Mouse (Mus musculus): ENCODE measurements at regions not wholly inside any gene's neighbourhood (a gene's known extent, or its start where the extent isn't known, plus 50 kb on each side); places are given as distances from the start of the nearest gene placed in this dataset.

- no peak overlapping the region for H3K4me2 ChIP-seq (ENCODE audit: low read length)
- H3K36me3 ChIP-seq (ENCODE audit: control insufficient read depth, insufficient read depth, low read length): no peaks in the 10 kb centered on the region
- no peaks in the 10 kb centered on the region for H3K9me3 ChIP-seq (ENCODE audit: control insufficient read depth, low read length)
- ATAC-seq (ENCODE audit: insufficient number of reproducible peaks, insufficient read depth, low FRiP score, low read depth): no peak
- H3K4me3 ChIP-seq (ENCODE audit: control insufficient read depth in 1 of 2, insufficient read depth in 1 of 2, low read depth in 1 of 2, low read length in 2 of 2): no peak overlapping the region
- 89% methylated on average over 10 of the region's 10 CpGs for WGBS
- H3K9ac ChIP-seq (ENCODE audit: low read length): no peak overlapping the region
- no peaks in the 10 kb centered on the region for H3K27me3 ChIP-seq (ENCODE audit: control insufficient read depth, insufficient read depth, low read length)
- H3K27ac ChIP-seq (replicated peaks in 1 of 2; ENCODE audit: control insufficient read depth in 1 of 2, insufficient read depth in 1 of 2, low read depth in 2 of 2, low read length in 2 of 2): no peak overlapping the region
- H3K4me1 ChIP-seq (ENCODE audit: control insufficient read depth in 2 of 2, insufficient read depth in 2 of 2, low read length in 2 of 2): peaks cover 2 to 8% of the 10 kb centered on the region in 2 experiments; a peak in 2 of 4 replicates
Measured at GRCm38 (mm10) chr2:59422291-59423242, 61.9 kb upstream of the Dapl1 start.

- 80% methylated on average over 2 of the region's 2 CpGs for WGBS
- no peak for ATAC-seq (ENCODE audit: insufficient number of reproducible peaks, insufficient read depth, low FRiP score, low read depth)
- Histone ChIP-seq H3K4me3 (ENCODE audit: control insufficient read depth in 1 of 2, insufficient read depth in 1 of 2, low read depth in 1 of 2, low read length in 2 of 2) (no peak overlapping the region), H3K9ac (ENCODE audit: low read length) (no peak overlapping the region), H3K27ac (replicated peaks in 1 of 2; ENCODE audit: control insufficient read depth in 1 of 2, insufficient read depth in 1 of 2, low read depth in 2 of 2, low read length in 2 of 2) (no peak overlapping the region), H3K36me3 (ENCODE audit: control insufficient read depth, insufficient read depth, low read length) (no peaks in the 10 kb centered on the region), H3K9me3 (ENCODE audit: control insufficient read depth, low read length) (no peaks in the 10 kb centered on the region), H3K4me1 (ENCODE audit: control insufficient read depth in 2 of 2, insufficient read depth in 2 of 2, low read length in 2 of 2) (peaks cover 0 to 8% of the 10 kb centered on the region in 2 experiments; a peak in 2 of 4 replicates), H3K27me3 (ENCODE audit: control insufficient read depth, insufficient read depth, low read length) (no peaks in the 10 kb centered on the region), H3K4me2 (ENCODE audit: low read length) (no peak overlapping the region)
Measured at GRCm38 (mm10) chr2:59424205-59424604, 60.2 kb upstream of the Dapl1 start.

DNA sequence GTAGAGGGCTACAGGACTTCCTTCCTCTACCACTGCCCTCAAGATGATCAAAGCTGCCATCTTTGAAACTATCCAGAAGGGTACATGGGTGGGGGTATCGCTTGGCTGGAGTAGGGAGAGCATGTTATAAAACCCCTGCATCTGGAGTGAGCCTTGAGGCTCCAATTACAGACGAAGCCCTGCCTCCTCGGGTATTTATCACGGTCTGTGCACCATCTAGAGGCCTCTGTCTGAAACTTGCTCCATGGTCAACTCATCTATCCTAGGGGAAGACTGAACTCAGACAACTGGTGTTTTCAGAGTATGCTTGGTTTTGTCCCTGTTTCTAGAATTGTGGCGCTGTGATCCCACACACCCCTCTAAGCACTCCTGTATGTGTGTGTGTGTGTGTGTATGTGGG is 59.7 kb upstream of the Dapl1 start:
- ATAC-seq (ENCODE audit: insufficient number of reproducible peaks, insufficient read depth, low FRiP score, low read depth): peak; percentile 61; the same call in 1 of the 2 replicates
- Histone ChIP-seq H3K9me3 (ENCODE audit: control insufficient read depth, low read length) (no peaks in the 10 kb centered on the region), H3K4me2 (ENCODE audit: low read length) (no peak overlapping the region), H3K9ac (ENCODE audit: low read length) (no peak overlapping the region), H3K4me1 (ENCODE audit: control insufficient read depth in 2 of 2, insufficient read depth in 2 of 2, low read length in 2 of 2) (peaks cover 0 to 8% of the 10 kb centered on the region in 2 experiments; a peak in 1 of 4 replicates), H3K27ac (replicated peaks in 1 of 2; ENCODE audit: control insufficient read depth in 1 of 2, insufficient read depth in 1 of 2, low read depth in 2 of 2, low read length in 2 of 2) (no peak overlapping the region), H3K4me3 (ENCODE audit: control insufficient read depth in 1 of 2, insufficient read depth in 1 of 2, low read depth in 1 of 2, low read length in 2 of 2) (no peak overlapping the region), H3K36me3 (ENCODE audit: control insufficient read depth, insufficient read depth, low read length) (no peaks in the 10 kb centered on the region), H3K27me3 (ENCODE audit: control insufficient read depth, insufficient read depth, low read length) (no peaks in the 10 kb centered on the region)
- WGBS: 30% methylated on average over 5 of the region's 5 CpGs

- 0 out of 4 replicates have a peak, but pooled peaks cover 0 to 3% of the 10 kb centered on the region in 2 experiments for H3K4me1 ChIP-seq (ENCODE audit: control insufficient read depth in 2 of 2, insufficient read depth in 2 of 2, low read length in 2 of 2)
- no peak overlapping the region for H3K4me2 ChIP-seq (ENCODE audit: low read length)
- H3K9me3 ChIP-seq (ENCODE audit: control insufficient read depth, low read length): no peaks in the 10 kb centered on the region
- no peak for ATAC-seq (ENCODE audit: insufficient number of reproducible peaks, insufficient read depth, low FRiP score, low read depth)
- no peak overlapping the region for H3K9ac ChIP-seq (ENCODE audit: low read length)
- H3K27ac ChIP-seq (replicated peaks in 1 of 2; ENCODE audit: control insufficient read depth in 1 of 2, insufficient read depth in 1 of 2, low read depth in 2 of 2, low read length in 2 of 2): no peak overlapping the region
- H3K4me3 ChIP-seq (ENCODE audit: control insufficient read depth in 1 of 2, insufficient read depth in 1 of 2, low read depth in 1 of 2, low read length in 2 of 2): no peak overlapping the region
- no peaks in the 10 kb centered on the region for H3K27me3 ChIP-seq (ENCODE audit: control insufficient read depth, insufficient read depth, low read length)
- no peaks in the 10 kb centered on the region for H3K36me3 ChIP-seq (ENCODE audit: control insufficient read depth, insufficient read depth, low read length)
- 67% methylated on average over 4 of the region's 4 CpGs for WGBS
Measured at GRCm38 (mm10) chr2:59425876-59426275, 58.6 kb upstream of the Dapl1 start.

- Histone ChIP-seq H3K36me3 (ENCODE audit: control insufficient read depth, insufficient read depth, low read length) (no peaks in the 10 kb centered on the region), H3K9me3 (ENCODE audit: control insufficient read depth, low read length) (no peaks in the 10 kb centered on the region), H3K9ac (ENCODE audit: low read length) (no peak overlapping the region), H3K4me1 (ENCODE audit: control insufficient read depth in 2 of 2, insufficient read depth in 2 of 2, low read length in 2 of 2) (peaks cover 0 to 3% of the 10 kb centered on the region in 2 experiments; a peak in 1 of 4 replicates), H3K4me3 (ENCODE audit: control insufficient read depth in 1 of 2, insufficient read depth in 1 of 2, low read depth in 1 of 2, low read length in 2 of 2) (no peak overlapping the region), H3K27me3 (ENCODE audit: control insufficient read depth, insufficient read depth, low read length) (no peaks in the 10 kb centered on the region), H3K27ac (replicated peaks in 1 of 2; ENCODE audit: control insufficient read depth in 1 of 2, insufficient read depth in 1 of 2, low read depth in 2 of 2, low read length in 2 of 2) (no peak overlapping the region), H3K4me2 (ENCODE audit: low read length) (no peak overlapping the region)
- WGBS: 77% methylated on average over 5 of the region's 5 CpGs
- ATAC-seq (ENCODE audit: insufficient number of reproducible peaks, insufficient read depth, low FRiP score, low read depth): no peak
Measured at GRCm38 (mm10) chr2:59431466-59431865, 53.0 kb upstream of the Dapl1 start.

DNA sequence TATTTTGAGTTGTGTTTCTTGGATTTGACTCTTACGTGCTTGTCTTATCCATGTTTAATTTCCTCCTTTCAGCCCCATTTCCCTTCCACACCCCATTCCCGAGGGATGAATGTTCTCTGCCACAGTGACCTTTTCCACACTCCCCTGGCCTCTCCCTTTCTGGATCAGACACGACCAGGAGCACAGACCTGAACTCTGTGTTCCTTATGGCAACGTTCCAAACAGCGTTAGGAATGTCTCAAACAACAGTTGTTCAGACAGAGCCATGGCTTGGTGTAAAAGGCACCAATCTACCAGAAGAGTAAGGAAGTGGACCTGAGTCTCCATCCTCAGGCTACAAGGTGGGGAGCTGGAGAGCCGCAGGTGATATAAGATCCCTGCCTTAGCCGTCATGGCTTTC is 52.6 kb upstream of the Dapl1 start:
- H3K27ac ChIP-seq (replicated peaks in 1 of 2; ENCODE audit: control insufficient read depth in 1 of 2, insufficient read depth in 1 of 2, low read depth in 2 of 2, low read length in 2 of 2): no peak overlapping the region
- no peak overlapping the region for H3K4me3 ChIP-seq (ENCODE audit: control insufficient read depth in 1 of 2, insufficient read depth in 1 of 2, low read depth in 1 of 2, low read length in 2 of 2)
- peak; percentile 66 for ATAC-seq (ENCODE audit: insufficient number of reproducible peaks, insufficient read depth, low FRiP score, low read depth)
- no peak overlapping the region for H3K9ac ChIP-seq (ENCODE audit: low read length)
- peaks cover 0 to 3% of the 10 kb centered on the region in 2 experiments; a peak in 1 of 4 replicates for H3K4me1 ChIP-seq (ENCODE audit: control insufficient read depth in 2 of 2, insufficient read depth in 2 of 2, low read length in 2 of 2)
- WGBS: 55% methylated on average over 7 of the region's 7 CpGs
- H3K27me3 ChIP-seq (ENCODE audit: control insufficient read depth, insufficient read depth, low read length): no peaks in the 10 kb centered on the region
- H3K4me2 ChIP-seq (ENCODE audit: low read length): no peak overlapping the region
- H3K36me3 ChIP-seq (ENCODE audit: control insufficient read depth, insufficient read depth, low read length): no peaks in the 10 kb centered on the region
- H3K9me3 ChIP-seq (ENCODE audit: control insufficient read depth, low read length): no peaks in the 10 kb centered on the region
